Mouse (Mus musculus) frontal cortex, adult 2 months (tissue): ENCODE measurements at regions not wholly inside any gene's neighbourhood (a gene's known extent, or its start where the extent isn't known, plus 50 kb on each side); places are given as distances from the start of the nearest gene placed in this dataset.
"Not testable (repeated sequence)": the region's sequence is repeated elsewhere in the genome, so short reads cannot be mapped to it uniquely, and the experiment has no call there.

Experiments
- DNase-seq, 2 experiments: peaks; one replicate each; pipeline ENCODE4 v3.0.0; 2022; ENCODE audit warnings: low spot score in 1 of 2; ENCODE audit errors: extremely low spot score in 1 of 2

GRCm38 (mm10) chr10:57183560-57183959 lies 302.6 kb upstream of the Hsf2 start:
- peak in 1 of 2 experiments; percentile 69 for DNase-seq

GRCm38 (mm10) chr10:57210701-57211100 lies 275.5 kb upstream of the Hsf2 start:
- DNase-seq, result no peak

- peak in 1 of 2 experiments; percentile 1 for DNase-seq
These were observed 255.1 kb upstream of the Hsf2 start for GRCm38 (mm10) chr10:57231117-57231516.

- no peak for DNase-seq
These were observed 205.0 kb upstream of the Hsf2 start for GRCm38 (mm10) chr10:57281220-57281619.

- no peak for DNase-seq
These were observed 203.3 kb upstream of the Hsf2 start for GRCm38 (mm10) chr10:57282896-57283295.

- DNase-seq, result no peak
These were observed 194.6 kb upstream of the Hsf2 start for GRCm38 (mm10) chr10:57291596-57291995.

GRCm38 (mm10) chr10:57313799-57314198 lies 172.4 kb upstream of the Hsf2 start:
- DNase-seq, result peak in 1 of 2 experiments; percentile 7

- DNase-seq, result peak in 1 of 2 experiments; percentile 60
These were observed 169.1 kb upstream of the Hsf2 start for GRCm38 (mm10) chr10:57317067-57317466.

- DNase-seq, result no peak
These were observed 167.0 kb upstream of the Hsf2 start for GRCm38 (mm10) chr10:57319171-57319570.

GRCm38 (mm10) chr10:57322717-57323424 lies 163.3 kb upstream of the Hsf2 start:
- peak in 1 of 2 experiments; percentile 12 for DNase-seq

GRCm38 (mm10) chr10:57324226-57324625 lies 162.0 kb upstream of the Hsf2 start:
- DNase-seq, result no peak

GRCm38 (mm10) chr10:57362781-57363180 lies 123.4 kb upstream of the Hsf2 start:
- DNase-seq, result not testable (repeated sequence)
